Mouse (Mus musculus) spleen, adult 2 months (tissue): ENCODE data around the gene Irgm1. TPM values are rescaled to one million over a fixed set of nuclear protein-coding genes. Genes with fewer than 3 reads are reported as not detected.
"Not testable (repeated sequence)": the region's sequence is repeated elsewhere in the genome, so short reads cannot be mapped to it uniquely, and the experiment has no call there.

Experiments
- DNase-seq, 2 experiments: peaks; one replicate each; pipeline versions ENCODE4 v3.0.0 to v3.0.0-alpha.2; 2012 to 2021; ENCODE audit warnings: low spot score in 2 of 2, low read depth in 1 of 2
- H3K27ac ChIP-seq: fragments of 200-500 bp; 2 replicates; pipeline ENCODE4 v1.5.1; 2012; ENCODE audit warnings: low read length, inconsistent platforms; ENCODE audit not compliant: insufficient read depth
- H3K27me3 ChIP-seq: fragments of 200-500 bp; 2 replicates; pipeline ENCODE4 v1.6.1; 2012; ENCODE audit warnings: mild to moderate bottlenecking, moderate library complexity, low read length, inconsistent platforms; ENCODE audit not compliant: control insufficient read depth, insufficient read depth
- H3K36me3 ChIP-seq: fragments of 200-500 bp; 2 replicates; pipeline ENCODE4 v1.6.1; 2012; ENCODE audit warnings: mild to moderate bottlenecking, low read length, inconsistent platforms; ENCODE audit not compliant: control insufficient read depth, insufficient read depth
- H3K4me1 ChIP-seq: fragments of 200-500 bp; 2 replicates; pipeline ENCODE4 v1.6.1; 2011; ENCODE audit warnings: inconsistent platforms; ENCODE audit not compliant: control insufficient read depth, insufficient read depth, insufficient read length
- H3K4me3 ChIP-seq: fragments of 200-500 bp; 2 replicates; pipeline ENCODE4 v1.5.1; 2011; ENCODE audit warnings: mild to moderate bottlenecking, inconsistent platforms; ENCODE audit not compliant: insufficient read depth, insufficient read length; ENCODE audit errors: extremely low read depth
- CTCF ChIP-seq: fragments of 200-500 bp; IDR thresholded peaks from 2 replicates; pipeline ENCODE4 v1.5.1; 2011; ENCODE audit warnings: mild to moderate bottlenecking, inconsistent platforms; ENCODE audit not compliant: insufficient read depth, insufficient read length, insufficient replicate concordance; ENCODE audit errors: extremely low read depth
- POLR2A ChIP-seq: fragments of 200-500 bp; IDR thresholded peaks from 2 replicates; pipeline ENCODE4 v1.6.1; 2011; ENCODE audit warnings: low read depth, low read length, inconsistent platforms
- WGBS: fragments of 180-500 bp; shearing (Covaris S2); methylation state at CpG from one replicate; pipeline ENCODE4 v1.1.7; 2018; 5-methylcytosine and 5-hydroxymethylcytosine counted together
- polyA plus RNA-seq: library from polyadenylated mRNA; depleted of rRNA; stranded (reverse); fragments of >200 nt; gene quantifications from 2 replicates; pipeline ENCODE4 v1.2.3, GENCODE M21; 2012

Irgm1 gene
- polyA plus RNA-seq, 1 experiment, result 10.6 TPM

DNA sequence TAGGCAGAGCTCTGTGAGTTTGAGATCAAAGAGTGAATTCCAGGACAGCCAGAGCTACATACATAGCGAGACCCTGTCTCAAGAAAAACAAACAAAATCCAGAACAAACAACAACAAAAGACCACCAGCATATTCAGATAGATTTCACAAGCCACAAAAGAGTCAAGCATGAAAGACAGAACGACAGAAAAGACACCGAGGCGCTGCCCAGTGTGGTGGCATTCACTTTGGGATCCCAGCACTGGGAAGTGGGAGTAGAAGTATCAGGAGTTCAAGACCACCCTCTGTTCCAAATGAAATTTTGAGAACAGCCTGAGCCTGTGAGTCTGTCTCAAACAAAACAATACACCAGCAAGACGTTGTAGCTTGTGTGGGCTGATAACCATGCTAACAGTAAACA lies 24.6 kb downstream of the Irgm1 start:
- no peaks in the 10 kb centered on the region for H3K27me3 ChIP-seq
- H3K27ac ChIP-seq, result no peak overlapping the region
- peaks cover 6% of the 10 kb centered on the region for H3K36me3 ChIP-seq
- H3K4me1 ChIP-seq, result peaks cover 20% of the 10 kb centered on the region; the same call in 1 of the 2 replicates
- no peak for DNase-seq
- TF ChIP-seq POLR2A (no peak), CTCF (no peak)
- WGBS, result 78% methylated on average over 5 of the region's 5 CpGs
- no peak overlapping the region for H3K4me3 ChIP-seq

DNA sequence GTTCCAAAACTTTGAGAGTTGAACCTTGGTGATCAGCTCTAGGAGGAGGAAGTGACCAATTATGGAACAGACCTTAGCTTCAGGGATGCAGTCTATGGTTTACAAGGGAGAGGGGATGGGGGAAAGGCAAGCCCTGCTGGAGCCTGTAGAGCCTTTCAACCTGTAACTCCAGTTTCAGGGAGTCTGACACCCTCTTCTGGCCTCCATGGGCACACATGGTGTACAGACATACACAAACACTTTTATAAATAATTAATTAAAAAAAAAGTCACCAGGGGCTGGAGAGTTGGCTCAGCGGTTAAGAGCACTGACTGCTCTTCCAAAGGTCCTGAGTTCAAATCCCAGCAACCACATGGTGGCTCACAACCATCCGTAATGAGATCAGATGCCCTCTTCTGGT lies 25.1 kb downstream of the Irgm1 start:
- 79% methylated on average over 2 of the region's 2 CpGs for WGBS

DNA sequence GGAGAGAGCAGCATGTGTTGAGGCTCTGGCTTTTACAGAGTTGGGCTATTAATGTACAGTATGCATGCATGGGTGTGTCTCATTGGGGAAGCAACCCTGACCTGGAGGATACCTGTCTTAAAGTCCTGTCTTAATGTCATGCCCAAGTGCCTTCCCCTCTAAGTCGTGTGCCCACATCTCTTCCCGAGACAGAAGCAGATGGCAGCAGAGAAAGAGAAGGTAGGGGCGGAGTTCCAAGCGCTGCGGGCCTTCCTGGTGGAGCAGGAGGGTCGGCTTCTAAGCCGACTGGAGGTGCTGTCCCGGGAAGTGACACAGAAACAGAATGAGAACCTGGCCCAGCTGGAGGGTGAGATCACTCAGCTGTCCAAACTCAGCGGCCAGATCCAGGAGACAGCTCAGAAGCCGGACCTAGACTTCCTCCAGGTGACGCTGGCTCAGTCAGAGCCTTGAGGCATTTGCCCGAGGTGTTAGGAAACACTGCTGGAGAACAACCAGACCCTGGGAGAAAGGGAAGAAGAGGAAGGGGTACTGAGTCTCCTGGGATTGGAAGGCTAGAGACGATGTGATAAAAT lies 26.2 kb downstream of the Irgm1 start:
- no peak for TF ChIP-seq CTCF
- no peak for TF ChIP-seq POLR2A
- DNase-seq, result no peak
- 66% methylated on average over 13 of the region's 13 CpGs for WGBS
- H3K36me3 ChIP-seq, result peaks cover 6% of the 10 kb centered on the region
- no peak overlapping the region for H3K4me3 ChIP-seq
- H3K27ac ChIP-seq, result peak overlapping the region; percentile 5; the same call in 1 of the 2 replicates
- peaks cover 28% of the 10 kb centered on the region; the same call in 1 of the 2 replicates for H3K4me1 ChIP-seq
- no peaks in the 10 kb centered on the region for H3K27me3 ChIP-seq

More for the DNA sequence above, 25.1 kb downstream of the Irgm1 start:
- DNase-seq, H3K4me3 ChIP-seq, H3K36me3 ChIP-seq, H3K27ac ChIP-seq, H3K27me3 ChIP-seq: not testable (repeated sequence)
- H3K4me1 ChIP-seq, result peaks cover 25% of the 10 kb centered on the region; the same call in 1 of the 2 replicates

DNA sequence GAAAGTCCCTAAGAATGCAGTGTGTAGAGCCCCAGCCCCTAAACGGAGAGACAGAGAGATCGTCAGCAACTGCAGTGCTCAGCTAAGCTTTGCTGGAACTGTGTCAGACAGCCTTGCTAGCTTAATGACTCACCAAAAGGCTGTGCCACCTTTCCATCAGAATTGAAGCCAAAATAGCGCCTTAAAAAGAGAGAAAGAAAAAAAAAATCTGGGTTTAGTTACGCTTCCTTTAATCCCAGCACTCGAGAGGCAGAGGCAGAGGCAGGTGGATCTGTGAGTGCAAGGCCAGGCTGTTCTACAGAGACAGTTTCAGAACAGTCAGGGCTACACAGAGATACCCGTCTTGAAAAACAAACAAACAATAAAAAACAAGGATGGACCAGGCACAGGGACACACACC lies 27.2 kb downstream of the Irgm1 start:
- no peak for DNase-seq
- TF ChIP-seq CTCF (no peak), POLR2A (no peak)
- H3K36me3 ChIP-seq, result peaks cover 3% of the 10 kb centered on the region
- H3K27me3 ChIP-seq, result no peaks in the 10 kb centered on the region
- WGBS, result 82% methylated on average over 6 of the region's 6 CpGs
- no peak overlapping the region for H3K4me3 ChIP-seq
- H3K4me1 ChIP-seq, result peaks cover 32% of the 10 kb centered on the region; the same call in 1 of the 2 replicates
- H3K27ac ChIP-seq, result 0 out of 2 replicates have a peak overlapping the region, but pooled peaks have one; percentile 2

DNA sequence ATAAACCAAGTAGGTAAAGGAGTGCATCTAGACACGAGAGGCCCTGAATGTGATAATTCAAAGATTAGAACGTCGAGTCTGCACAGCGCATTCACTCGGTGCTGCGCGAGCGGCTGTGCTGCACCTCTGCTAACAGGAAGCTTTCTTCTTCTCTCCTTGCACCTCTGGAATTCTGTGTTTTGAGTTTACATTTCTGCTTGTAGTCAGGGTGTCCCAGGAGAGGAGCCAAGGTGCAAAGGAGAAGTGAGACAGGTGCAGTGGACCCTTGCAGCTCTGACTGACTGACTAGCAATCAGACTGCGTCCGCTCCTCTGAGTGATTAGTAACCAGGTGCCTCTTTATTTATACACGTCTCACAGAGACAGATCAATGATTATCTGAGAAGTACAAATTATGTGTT lies 28.3 kb downstream of the Irgm1 start:
- DNase-seq, result peak; percentile 53 to 73
- no peaks in the 10 kb centered on the region for H3K27me3 ChIP-seq
- peak overlapping the region; percentile 84 for H3K27ac ChIP-seq
- H3K4me1 ChIP-seq, result peaks cover 32% of the 10 kb centered on the region; the same call in 1 of the 2 replicates
- TF ChIP-seq POLR2A (no peak), CTCF (no peak)
- H3K4me3 ChIP-seq, result no peak overlapping the region
- H3K36me3 ChIP-seq, result peaks cover 3% of the 10 kb centered on the region
- WGBS, result 73% methylated on average over 11 of the region's 11 CpGs

DNA sequence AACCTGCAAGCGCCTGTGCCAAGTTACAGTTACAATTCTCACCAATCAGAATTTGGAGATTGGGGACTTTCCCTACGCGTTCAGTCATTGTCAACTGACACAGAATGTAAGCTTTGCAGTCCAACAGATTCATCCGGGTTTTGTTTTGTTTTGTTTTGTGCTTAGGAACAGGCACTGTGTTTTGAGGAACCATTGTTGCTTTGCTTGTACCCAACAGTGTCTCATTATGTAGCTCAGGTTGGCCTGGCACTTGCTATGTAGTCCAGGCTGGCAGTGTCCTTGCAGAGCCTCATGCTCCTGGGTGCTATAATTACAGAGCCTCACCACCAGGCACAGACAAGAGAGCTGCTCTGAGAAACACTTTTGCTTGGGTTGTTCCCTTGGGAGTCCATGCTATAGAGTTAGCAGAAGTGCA lies 29.1 kb downstream of the Irgm1 start:
- Histone ChIP-seq H3K4me3 (no peak overlapping the region), H3K27ac (peak overlapping the region; percentile 84), H3K36me3 (peaks cover 3% of the 10 kb centered on the region), H3K27me3 (no peaks in the 10 kb centered on the region), H3K4me1 (peaks cover 32% of the 10 kb centered on the region; the same call in 1 of the 2 replicates)
- TF ChIP-seq POLR2A (no peak), CTCF (no peak)
- peak in 1 of 2 experiments; percentile 78 for DNase-seq
- 52% methylated on average over 4 of the region's 4 CpGs for WGBS

DNA sequence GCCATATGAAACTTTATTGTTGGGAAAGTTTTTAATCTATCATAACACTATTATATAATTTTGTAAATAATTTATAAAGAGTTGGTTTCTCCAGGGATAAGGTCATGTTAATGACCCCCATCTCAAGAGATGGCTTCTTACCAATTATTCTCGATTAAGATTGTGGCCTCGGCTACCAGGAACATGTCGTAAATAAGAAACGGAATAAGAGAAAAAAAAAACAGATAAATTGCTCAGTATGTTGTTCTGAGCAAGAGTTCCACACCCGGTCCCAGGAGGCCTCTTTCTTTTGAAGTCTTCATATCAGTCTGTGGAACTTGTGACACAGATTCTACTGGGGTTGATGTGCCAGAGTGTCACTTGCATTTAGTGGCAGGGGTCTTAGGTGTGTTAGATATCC lies 30.3 kb downstream of the Irgm1 start:
- Histone ChIP-seq H3K4me1 (peaks cover 32% of the 10 kb centered on the region; the same call in 1 of the 2 replicates), H3K27ac (peak overlapping the region; percentile 84), H3K36me3 (peaks cover 3% of the 10 kb centered on the region), H3K27me3 (no peaks in the 10 kb centered on the region), H3K4me3 (no peak overlapping the region)
- TF ChIP-seq POLR2A, result no peak
- TF ChIP-seq CTCF, result no peak
- no peak for DNase-seq
- WGBS, result 79% methylated on average over 5 of the region's 5 CpGs
